Mouse (Mus musculus) cerebellum, adult (tissue): ENCODE data around the gene Mapk6.
"Not testable (repeated sequence)": the region's sequence is repeated elsewhere in the genome, so short reads cannot be mapped to it uniquely, and the experiment has no call there.

Experiments used
- ATAC-seq: cut with Nextera tagmentation; 2 replicates; pipeline ENCODE4 v1.9.2; 2017; ENCODE audit warnings: mild to moderate bottlenecking, moderate library complexity, mixed read lengths; ENCODE audit not compliant: insufficient number of reproducible peaks, low FRiP score, low TSS enrichment

Mapk6 gene

DNA sequence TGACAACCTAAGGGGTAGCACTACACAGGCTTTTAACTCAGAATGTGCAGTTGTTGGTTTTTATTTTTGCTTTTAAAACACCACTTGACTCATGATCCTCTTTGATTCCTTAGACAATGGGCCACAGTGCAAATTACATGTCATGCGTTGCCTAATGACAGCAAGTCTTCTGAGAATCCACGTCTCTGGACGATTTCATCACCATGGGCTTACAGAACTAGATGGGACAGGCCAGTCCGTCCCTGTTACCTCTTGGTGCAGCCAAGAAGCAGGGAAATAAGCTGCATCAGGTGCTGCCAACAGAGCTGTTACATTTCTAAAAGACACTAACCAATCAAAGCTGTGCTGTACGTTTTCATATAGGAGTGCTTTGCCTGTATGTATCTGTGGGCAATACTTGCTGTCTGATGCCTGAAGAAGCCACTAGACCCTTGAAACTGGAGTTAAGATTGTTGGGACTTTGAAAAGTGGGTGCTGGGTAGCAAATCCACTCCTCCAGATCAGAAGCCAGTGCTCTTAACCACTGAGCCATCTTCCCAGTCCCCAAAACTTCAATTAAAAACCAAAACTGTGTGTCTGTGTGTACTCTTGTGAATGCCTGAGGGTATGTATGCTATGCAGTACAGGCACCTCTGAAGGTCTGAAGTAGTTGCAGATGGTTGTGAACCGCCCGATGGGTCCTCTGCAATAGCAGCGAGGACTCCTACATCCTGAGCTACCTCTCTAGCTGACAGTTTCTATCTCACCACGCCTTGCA, 24.4 kb downstream of the Mapk6 start:
- no peak for ATAC-seq

- no peak for ATAC-seq
Observed at GRCm38 (mm10) chr9:75384337-75384962, 25.4 kb downstream of the Mapk6 start.

DNA sequence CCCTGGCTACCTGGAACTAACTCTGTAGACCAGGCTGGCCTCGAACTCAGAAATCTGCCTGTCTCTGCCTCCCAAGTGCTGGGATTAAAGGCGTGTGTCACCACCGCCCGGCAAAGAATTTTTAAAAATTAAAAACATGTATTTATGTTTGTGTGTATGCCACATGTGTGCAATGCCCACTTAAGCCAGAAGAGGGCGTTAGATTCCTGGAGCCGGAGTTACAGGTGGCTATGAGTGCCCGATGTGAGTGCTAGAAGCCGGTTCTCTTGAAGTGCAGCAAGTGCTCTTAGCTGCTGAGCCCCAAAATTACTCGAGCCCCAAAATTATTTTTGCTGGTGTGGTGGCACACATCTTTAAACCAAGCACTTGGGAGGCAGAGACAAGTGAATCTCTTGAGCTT, 26.0 kb downstream of the Mapk6 start:
- no peak for ATAC-seq

DNA sequence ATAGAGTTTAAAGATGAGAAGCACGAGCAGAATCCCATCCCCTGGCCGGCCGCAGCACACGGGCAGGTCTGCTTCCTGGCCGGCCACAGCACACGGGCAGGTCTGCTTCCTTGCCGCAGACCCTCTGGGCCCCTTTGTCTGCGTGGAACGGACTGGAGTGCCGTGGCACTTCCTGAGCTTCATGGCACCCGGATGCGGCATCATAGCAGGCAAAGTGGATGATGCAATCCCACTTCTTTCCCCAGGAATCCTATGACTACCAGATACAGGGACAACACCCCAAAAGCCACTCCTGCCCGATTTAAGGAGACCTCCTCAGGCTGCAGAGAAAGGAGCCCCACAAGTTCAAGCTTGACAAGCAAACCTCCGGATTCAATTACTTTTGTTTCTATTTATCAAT, 27.0 kb downstream of the Mapk6 start:
- ATAC-seq, result no peak

- ATAC-seq, result no peak
Observed at GRCm38 (mm10) chr9:75378774-75379173, 31.0 kb downstream of the Mapk6 start.

DNA sequence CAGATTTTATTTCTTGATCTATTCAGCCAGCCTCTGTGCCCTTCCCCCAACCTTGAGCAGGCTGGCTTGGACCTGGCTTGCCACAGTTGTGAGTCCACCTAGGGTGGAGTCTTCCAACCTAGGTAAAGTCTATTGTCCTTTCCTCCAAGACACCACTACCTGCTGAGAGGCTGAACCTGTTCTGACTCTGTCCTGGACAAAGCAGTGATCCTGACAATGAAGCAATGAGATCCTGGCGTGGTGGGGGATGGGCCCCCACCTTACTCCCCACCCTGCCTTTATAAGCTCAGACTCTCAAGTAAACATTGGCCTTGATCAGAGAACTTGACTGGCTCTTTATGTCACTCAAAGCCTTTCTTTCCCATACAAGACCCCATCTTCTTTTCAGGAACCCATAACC, 33.4 kb downstream of the Mapk6 start:
- ATAC-seq, result no peak

DNA sequence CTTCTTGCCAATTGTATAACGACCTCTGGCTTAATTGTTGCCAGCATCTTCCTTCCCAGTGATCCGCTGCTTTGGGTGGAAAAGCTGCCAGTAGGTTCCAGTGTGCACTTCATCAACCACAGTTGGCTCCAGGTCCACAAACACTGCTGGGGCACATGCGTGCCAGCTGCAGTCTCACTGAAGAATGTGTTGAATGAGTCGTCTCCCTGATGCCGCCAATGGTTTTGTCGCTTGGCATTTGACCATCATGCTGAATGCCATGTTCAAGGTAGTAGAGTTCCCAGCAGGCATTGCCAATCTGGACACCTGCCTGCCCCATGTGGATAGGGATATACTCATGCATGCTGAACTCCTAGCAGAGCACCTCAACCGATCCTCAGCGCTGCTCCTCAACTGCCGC, 34.2 kb downstream of the Mapk6 start:
- no peak for ATAC-seq

GRCm38 (mm10) chr9:75368779-75369178, 41.0 kb downstream of the Mapk6 start:
- ATAC-seq, result no peak

GRCm38 (mm10) chr9:75366191-75366590, 43.6 kb downstream of the Mapk6 start:
- ATAC-seq, result no peak

DNA sequence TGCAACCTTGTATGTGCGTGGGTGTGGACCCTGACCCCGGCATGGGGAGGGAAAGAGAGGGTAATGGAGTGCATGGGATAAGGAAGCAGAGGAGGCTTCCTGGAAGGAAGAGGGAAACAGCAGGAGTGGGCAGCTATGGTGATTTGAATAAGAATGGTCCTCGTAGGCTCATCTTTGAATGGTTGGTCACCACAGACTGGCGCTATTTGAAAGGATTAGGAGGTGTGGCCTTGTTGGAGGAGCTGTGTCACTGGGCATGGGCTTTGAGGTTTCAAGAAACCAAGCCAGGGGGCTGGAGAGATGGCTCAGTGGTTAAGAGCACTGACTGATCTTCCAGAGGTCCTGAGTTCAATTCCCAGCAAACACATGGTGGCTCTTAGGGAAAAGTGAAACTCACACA, 44.6 kb downstream of the Mapk6 start:
- no peak for ATAC-seq

DNA sequence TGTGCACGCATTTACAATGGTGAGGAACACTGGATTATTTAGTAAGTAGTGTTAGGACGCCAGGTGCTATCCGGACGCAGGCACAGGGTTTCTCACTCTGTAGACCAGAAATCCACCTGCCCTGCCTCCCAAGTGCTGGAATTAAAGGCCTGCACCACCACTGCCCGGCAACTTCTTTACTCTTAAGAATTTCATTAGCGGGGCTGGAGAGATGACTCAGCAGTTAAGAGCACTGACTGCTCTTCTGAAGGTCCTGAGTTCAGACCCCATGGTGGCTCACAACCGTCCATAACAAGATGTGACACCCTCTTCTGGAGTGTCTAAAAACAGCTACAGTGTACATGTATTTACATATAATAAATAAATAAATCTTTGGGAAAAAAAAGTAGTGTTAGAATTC, 46.1 kb downstream of the Mapk6 start:
- ATAC-seq, result not testable (repeated sequence)

- ATAC-seq, result no peak
Observed at GRCm38 (mm10) chr9:75363001-75363400, 46.8 kb downstream of the Mapk6 start.

- ATAC-seq, result no peak
Observed at GRCm38 (mm10) chr9:75362201-75362600, 47.6 kb downstream of the Mapk6 start.

- peak; percentile 68; the same call in 1 of the 2 replicates for ATAC-seq
Observed at GRCm38 (mm10) chr9:75361699-75362098, 48.1 kb downstream of the Mapk6 start.

DNA sequence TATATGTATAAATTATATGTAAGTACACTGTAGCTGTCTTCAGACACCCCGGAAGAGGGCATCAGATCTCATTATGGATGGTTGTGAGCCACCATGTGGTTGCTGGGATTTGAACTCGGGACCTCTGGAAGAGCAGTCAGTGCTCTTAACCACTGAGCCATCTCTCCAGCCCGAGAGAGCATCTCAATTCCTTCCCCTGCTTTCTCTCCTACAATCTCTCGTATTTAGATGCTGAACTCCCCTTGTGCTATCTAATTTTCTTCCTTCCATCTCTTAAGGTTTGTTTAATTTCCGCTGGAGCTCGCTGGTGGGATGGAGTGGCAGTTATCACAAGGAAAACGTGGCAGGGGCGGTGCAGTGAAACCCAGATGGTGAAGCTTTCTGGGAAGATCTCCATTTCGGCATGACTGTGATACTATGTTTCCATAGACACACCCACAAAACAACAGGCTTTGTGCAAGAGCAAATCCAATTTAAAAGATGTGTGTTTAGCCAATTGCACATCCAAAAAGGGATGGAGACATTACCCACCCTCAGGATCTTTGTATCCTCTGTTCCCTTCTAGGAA, 52.6 kb downstream of the Mapk6 start:
- no peak for ATAC-seq

- no peak for ATAC-seq
Observed at GRCm38 (mm10) chr9:75355783-75356182, 54.0 kb downstream of the Mapk6 start.

- ATAC-seq, result no peak
Observed at GRCm38 (mm10) chr9:75353094-75353493, 56.7 kb downstream of the Mapk6 start.

DNA sequence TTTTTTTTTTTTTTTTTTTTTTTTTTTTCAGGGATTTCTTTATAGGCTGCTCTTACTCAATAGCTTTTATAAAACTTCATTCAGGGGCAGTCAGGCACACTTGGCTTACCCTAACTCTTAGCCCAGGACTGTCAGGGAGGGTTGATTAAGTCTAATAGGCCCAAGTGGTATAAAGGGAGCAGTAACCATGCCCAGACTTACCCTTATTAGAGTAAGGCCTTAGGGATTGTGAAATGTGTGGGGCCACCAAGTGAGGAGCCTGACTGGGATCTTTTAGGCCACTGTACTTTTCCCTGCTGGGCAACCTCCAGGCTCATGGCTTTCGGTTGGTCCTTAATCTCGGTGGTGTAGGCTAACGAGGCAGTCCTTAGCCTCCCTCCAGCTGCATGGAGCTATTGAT, 61.2 kb downstream of the Mapk6 start:
- no peak for ATAC-seq

- ATAC-seq, result no peak
Observed at GRCm38 (mm10) chr9:75348066-75348465, 61.7 kb downstream of the Mapk6 start.

- ATAC-seq, result no peak
Observed at GRCm38 (mm10) chr9:75347458-75347857, 62.3 kb downstream of the Mapk6 start, which contains the start of gene Bcl2l10. TSS of gene Bcl2l10 (plus strand) at chr9:75347758.

- ATAC-seq, result no peak
Observed at GRCm38 (mm10) chr9:75342433-75342832, 67.4 kb downstream of the Mapk6 start.

GRCm38 (mm10) chr9:75338016-75338415, 71.8 kb downstream of the Mapk6 start:
- no peak for ATAC-seq
